11 mouse cellular contexts compared by ENCODE assay signal in the genomic region with DNA sequence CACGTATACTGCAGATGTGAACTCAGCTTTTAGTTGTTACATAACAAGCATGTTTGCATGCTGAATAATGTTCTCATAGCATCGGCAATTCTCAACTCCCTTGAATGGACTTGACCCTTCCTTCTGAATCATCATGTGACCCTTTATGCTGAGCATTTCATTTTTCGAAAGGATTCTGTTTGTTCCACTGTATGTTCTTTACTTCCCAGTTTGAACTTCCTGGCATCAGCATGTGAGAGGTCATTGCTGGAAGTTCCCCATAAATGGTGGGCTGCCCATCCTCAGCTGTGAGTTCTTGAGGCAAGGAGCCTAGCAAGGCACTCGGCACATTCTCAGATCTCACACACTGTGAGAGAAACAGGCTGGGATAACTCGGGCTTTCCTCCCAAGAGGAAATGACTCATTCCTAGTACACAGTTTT.
DNase-seq lines count a peak whose midpoint lies in the region; ATAC-seq and TF ChIP-seq lines count a peak whose summit lies in the region.
"Had no signal": no experiment of that assay in that cellular context is flagged by ENCODE, and none has a peak within 500 bp of the region (broad histone marks: within the 10 kb centered on the region; RNA-seq: fewer than 3 reads in every experiment).

No protein-coding gene starts in this region.

- no peak for TF ChIP-seq POLR2A in heart, adult 2 months (IDR thresholded peaks at IDR 0.05; ENCODE audit: insufficient read depth, low read depth, low read length)

- ATAC-seq in heart, embryonic 11.5 days (replicated peaks; ENCODE audit: insufficient number of reproducible peaks, low FRiP score, low TSS enrichment): no peak

- peak; percentile 60 to 71 for DNase-seq in heart, adult 2 months
- peak; percentile 14 to 37 for DNase-seq in urinary bladder, adult 18-20 months (ENCODE audit: low spot score in 2 of 2)
- DNase-seq in urinary bladder, adult 2 months (ENCODE audit: low spot score): no peak
- DNase-seq in heart, postnatal 14 days: peak; percentile 36 to 48
- peak; percentile 6 for DNase-seq in telencephalon, adult 2 months (ENCODE audit: low read depth, low spot score)
- no peak for DNase-seq in c-Kit-positive CD71-positive TER-119-positive erythroid progenitor cells, embryonic 14.5 days (ENCODE audit: low spot score)
- DNase-seq in layer of hippocampus, postnatal 14 days (ENCODE audit: low spot score in 2 of 2): no peak

- 34% methylated on average over 5 of the region's 5 CpGs for WGBS in heart, adult 2 months
- 67% methylated on average over 5 of the region's 5 CpGs for WGBS in heart, embryonic 11.5 days (ENCODE audit: insufficient replicate concordance)

- intact Hi-C loops in heart, adult 2 months (cut with DNase I): no loop called here
- intact Hi-C loops in heart, postnatal 14 days (cut with DNase I): no loop called here

- no peak overlapping the region for H3K4me3 ChIP-seq in heart, adult 2 months
- H3K4me3 ChIP-seq in heart, embryonic 11.5 days (ENCODE audit: low read depth, low read length): no peak overlapping the region
- H3K4me3 ChIP-seq: embryonic facial prominence, embryonic 12.5 days; left cerebral cortex, adult 2 months; midbrain, embryonic 12.5 days had no signal

- H3K9me3 ChIP-seq in heart, embryonic 11.5 days (replicated peaks; ENCODE audit: control insufficient read depth, low read length): no peaks in the 10 kb centered on the region
- H3K9me3 ChIP-seq: embryonic facial prominence, embryonic 12.5 days; midbrain, embryonic 12.5 days had no signal

- H3K27me3 ChIP-seq in heart, adult 2 months (ENCODE audit: control insufficient read depth, insufficient read depth, low read length): no peaks in the 10 kb centered on the region
- H3K27me3 ChIP-seq in heart, embryonic 11.5 days (ENCODE audit: control insufficient read depth, insufficient read depth, low read length): no peaks in the 10 kb centered on the region
- H3K27me3 ChIP-seq: embryonic facial prominence, embryonic 12.5 days; midbrain, embryonic 12.5 days had no signal

- peak overlapping the region; percentile 61 for H3K27ac ChIP-seq in heart, adult 2 months
- H3K27ac ChIP-seq in heart, embryonic 11.5 days (ENCODE audit: low read depth, low read length): no peak overlapping the region
- H3K27ac ChIP-seq: embryonic facial prominence, embryonic 12.5 days; left cerebral cortex, adult 2 months; midbrain, embryonic 12.5 days had no signal

- peak; percentile 55; the same call in 1 of the 2 replicates for TF ChIP-seq EP300 in heart, adult 2 months (IDR thresholded peaks at IDR 0.05; ENCODE audit: insufficient read depth, low read depth, low read length)

- H3K79me2 ChIP-seq in heart, adult 2 months (replicated peaks; ENCODE audit: control insufficient read depth, insufficient read depth, low read length): no peaks in the 10 kb centered on the region

- no peak overlapping the region for H3K9ac ChIP-seq in heart, adult 2 months (ENCODE audit: low read depth, low read length)
- H3K9ac ChIP-seq in heart, embryonic 11.5 days (ENCODE audit: low read depth, low read length): no peak overlapping the region
- H3K9ac ChIP-seq: embryonic facial prominence, embryonic 12.5 days; midbrain, embryonic 12.5 days had no signal

- TF ChIP-seq CTCF in heart, adult 2 months (IDR thresholded peaks at IDR 0.05): no peak

- no peaks in the 10 kb centered on the region; the same call in 1 of the 2 replicates for H3K36me3 ChIP-seq in heart, adult 2 months (ENCODE audit: control insufficient read depth, insufficient read depth, low read length)
- H3K36me3 ChIP-seq in heart, embryonic 11.5 days (ENCODE audit: control insufficient read depth, insufficient read depth, low read length): no peaks in the 10 kb centered on the region
- H3K36me3 ChIP-seq: embryonic facial prominence, embryonic 12.5 days; midbrain, embryonic 12.5 days had no signal

- H3K4me2 ChIP-seq in heart, embryonic 11.5 days: no peak overlapping the region
- H3K4me2 ChIP-seq: embryonic facial prominence, embryonic 12.5 days; midbrain, embryonic 12.5 days had no signal

- peaks cover 4% of the 10 kb centered on the region for H3K4me1 ChIP-seq in heart, adult 2 months (ENCODE audit: control insufficient read depth, insufficient read depth, low read length)
- H3K4me1 ChIP-seq in heart, embryonic 11.5 days (ENCODE audit: control insufficient read depth, insufficient read depth, low read length): no peaks in the 10 kb centered on the region
- H3K4me1 ChIP-seq: embryonic facial prominence, embryonic 12.5 days; midbrain, embryonic 12.5 days had no signal

Comparison
In these comparisons a context has a peak if more than half of its experiments do, and no peak if none do; other contexts are left out.
1. DNase-seq: peak in heart, adult 2 months (2 of 2), urinary bladder, adult 18-20 months (2 of 2), heart, postnatal 14 days (2 of 2) and telencephalon, adult 2 months (single experiment); none in urinary bladder, adult 2 months (single experiment), c-Kit-positive CD71-positive TER-119-positive erythroid progenitor cells, embryonic 14.5 days (single experiment) and layer of hippocampus, postnatal 14 days (0 of 2).